Mouse (Mus musculus) testis, adult 2 months (tissue): ENCODE measurements around the gene Hoxa7.

Experiments
- CTCF ChIP-seq: fragments of 200-500 bp; IDR thresholded peaks from 2 replicates; pipeline ENCODE4 v1.5.1; 2012; ENCODE audit warnings: low read depth, mild to moderate bottlenecking, inconsistent platforms, low read length, moderate library complexity; ENCODE audit not compliant: control insufficient read depth, insufficient read depth, insufficient replicate concordance
- POLR2A ChIP-seq: fragments of 200-500 bp; IDR thresholded peaks from 2 replicates; pipeline ENCODE4 v1.6.1; 2012; ENCODE audit warnings: low read depth, mild to moderate bottlenecking, inconsistent platforms, low read length, moderate library complexity; ENCODE audit not compliant: control insufficient read depth

DNA sequence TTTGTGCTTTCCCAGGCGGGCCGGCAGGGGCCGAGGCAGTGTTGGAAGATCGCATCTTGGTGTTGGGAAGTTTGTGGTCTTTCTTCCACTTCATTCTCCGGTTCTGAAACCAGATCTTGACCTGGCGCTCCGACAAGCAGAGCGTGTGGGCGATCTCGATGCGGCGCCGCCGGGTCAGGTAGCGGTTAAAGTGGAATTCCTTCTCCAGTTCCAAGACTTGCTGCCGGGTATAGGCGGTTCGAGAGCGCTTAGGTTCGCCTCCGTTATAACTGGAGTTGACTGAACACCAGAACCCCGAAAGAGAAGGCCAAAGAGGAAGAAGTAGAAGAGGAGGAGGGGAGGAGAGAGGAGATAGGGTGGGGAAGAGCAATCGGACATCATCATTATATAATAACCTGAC lies 31.2 kb downstream of the Hoxa7 start:
- TF ChIP-seq CTCF (no peak), POLR2A (no peak)
